Comparison of ENCODE assay signal across 8 mouse cellular contexts in the genomic region with DNA sequence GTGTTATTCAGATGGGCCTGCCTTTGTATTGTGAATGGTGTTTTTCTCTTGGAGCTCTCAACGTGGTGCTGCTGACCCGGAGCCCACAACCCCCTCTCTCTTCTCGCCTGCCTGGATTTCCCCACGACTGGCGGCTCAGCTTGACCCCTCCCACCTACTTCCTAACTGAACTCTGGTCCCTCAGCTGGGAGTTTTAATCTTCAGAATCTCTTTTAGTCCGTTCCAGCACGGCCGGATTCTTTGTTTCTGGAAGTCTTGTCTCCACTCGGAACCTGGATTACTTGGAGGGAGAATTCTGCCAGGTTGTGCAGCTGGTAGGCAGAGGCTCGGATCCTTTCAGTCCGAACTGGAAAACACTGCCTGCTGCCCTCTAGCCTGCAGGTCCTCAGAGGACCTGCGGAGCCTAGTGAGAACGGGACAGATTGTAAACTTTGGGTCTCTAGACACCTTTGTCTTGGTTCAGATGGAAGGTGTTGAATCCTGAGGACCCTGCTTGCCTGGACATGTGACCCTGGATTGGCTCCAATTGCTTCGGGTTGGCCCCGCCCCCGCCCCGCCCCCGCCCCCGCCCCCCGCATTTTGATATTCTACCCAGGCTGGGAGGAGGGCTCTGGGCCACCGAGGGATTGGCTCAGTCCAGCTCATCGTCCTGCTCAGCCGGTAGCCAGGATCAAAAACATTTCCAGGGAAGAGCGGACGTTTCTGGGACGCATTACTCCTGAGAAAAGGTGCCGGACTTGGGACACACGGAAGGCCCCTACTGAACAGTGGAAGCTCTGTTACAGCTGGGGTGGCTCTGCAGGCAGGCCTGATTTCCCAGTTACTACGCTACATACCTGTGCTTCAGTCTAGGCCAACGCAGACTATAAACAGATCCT. TPM values are rescaled to one million over a fixed set of nuclear protein-coding genes. Genes with fewer than 3 reads are reported as not detected.
A peak's percentile ranks its signal among the peaks of the same experiment; 100 is the strongest.
DNase-seq lines count a peak whose midpoint lies in the region; ATAC-seq and TF ChIP-seq lines count a peak whose summit lies in the region.

A gene (plus strand): TSS at position 200 of the 878 bp plus-strand sequence.

- ATAC-seq in heart, postnatal 0 days (ENCODE audit: insufficient read depth, low read depth) = peak; percentile 87
- peak; percentile 86 for ATAC-seq in stomach, embryonic 15.5 days (ENCODE audit: insufficient read depth, low FRiP score, low read depth)

- TF ChIP-seq EP300 in CH12.LX (IDR thresholded peaks at IDR 0.05; ENCODE audit: low read length) = peak; percentile 36; the same call in 1 of the 2 replicates
- TF ChIP-seq EP300 in heart, postnatal 0 days (IDR thresholded peaks at IDR 0.05; ENCODE audit: low read depth) = no peak

- H3K27ac ChIP-seq in CH12.LX (ENCODE audit: insufficient read depth, low read depth) = peak within 1 kb of the TSS; percentile 28; the same call in 1 of the 2 replicates
- peak within 1 kb of the TSS; percentile 90 for H3K27ac ChIP-seq in embryonic fibroblast, embryonic 13.5 days (ENCODE audit: insufficient read depth, low read length)
- peak within 1 kb of the TSS; percentile 87 for H3K27ac ChIP-seq in heart, postnatal 0 days (ENCODE audit: low read depth)
- H3K27ac ChIP-seq in stomach, embryonic 15.5 days = peak within 1 kb of the TSS; percentile 68

- H3K4me1 ChIP-seq in CH12.LX (ENCODE audit: control insufficient read depth in 1 of 2, insufficient read depth in 2 of 2) = peaks cover 15 to 27% of the 10 kb centered on the region in 2 experiments
- H3K4me1 ChIP-seq in embryonic fibroblast, embryonic 13.5 days (ENCODE audit: control insufficient read depth, insufficient read depth, low read length) = peaks cover 5% of the 10 kb centered on the region
- peaks cover 13% of the 10 kb centered on the region; the same call in 1 of the 2 replicates for H3K4me1 ChIP-seq in heart, postnatal 0 days (ENCODE audit: control insufficient read depth, insufficient read depth)
- H3K4me1 ChIP-seq in megakaryocyte, embryonic 14.5 days = peaks cover 33% of the 10 kb centered on the region
- H3K4me1 ChIP-seq in stomach, embryonic 15.5 days = peaks cover 7% of the 10 kb centered on the region

- H3K36me3 ChIP-seq in CH12.LX (replicated peaks in 1 of 2; ENCODE audit: control insufficient read depth in 1 of 2, insufficient read depth in 1 of 2, low read length in 1 of 2) = peaks cover 0 to 26% of the 10 kb centered on the region in 2 experiments
- 0 out of 2 replicates have a peak, but pooled peaks cover 4% of the 10 kb centered on the region for H3K36me3 ChIP-seq in heart, postnatal 0 days (replicated peaks; ENCODE audit: control insufficient read depth, insufficient read depth, low read length)
- H3K36me3 ChIP-seq in megakaryocyte, embryonic 14.5 days (replicated peaks; ENCODE audit: low read length) = no peaks in the 10 kb centered on the region
- no peaks in the 10 kb centered on the region for H3K36me3 ChIP-seq in stomach, embryonic 15.5 days

- peak; percentile 45 for DNase-seq in CH12.LX (ENCODE audit: extremely low read depth)
- DNase-seq in NIH3T3 (ENCODE audit: low read depth) = peak; percentile 79
- DNase-seq in heart, postnatal 0 days (ENCODE audit: low spot score) = peak; percentile 51
- peak; percentile 74 to 85 for DNase-seq in kidney, postnatal 25 days
- DNase-seq in thymus, postnatal 4 days = no peak

- TF ChIP-seq RAD21 in CH12.LX (IDR thresholded peaks at IDR 0.05; ENCODE audit: low read depth, low read length) = no peak

- WGBS in heart, postnatal 0 days = 2% methylated on average over 30 of the region's 30 CpGs
- WGBS in stomach, embryonic 15.5 days = under 1% methylated on average over 30 of the region's 30 CpGs

- no peaks in the 10 kb centered on the region for H3K27me3 ChIP-seq in CH12.LX (replicated peaks)
- H3K27me3 ChIP-seq in heart, postnatal 0 days (ENCODE audit: control insufficient read depth, insufficient read depth, low read length) = no peaks in the 10 kb centered on the region
- H3K27me3 ChIP-seq in megakaryocyte, embryonic 14.5 days (replicated peaks) = peaks cover 14% of the 10 kb centered on the region
- H3K27me3 ChIP-seq in stomach, embryonic 15.5 days (replicated peaks) = no peaks in the 10 kb centered on the region

- peak; percentile 43 for TF ChIP-seq POLR2A in CH12.LX (IDR thresholded peaks at IDR 0.05; ENCODE audit: low read depth, low read length)
- peak; percentile 98 for TF ChIP-seq POLR2A in embryonic fibroblast, embryonic 13.5 days (IDR thresholded peaks at IDR 0.05; ENCODE audit: low read depth, low read length)

- no peak for TF ChIP-seq CTCF in CH12.LX (conservative IDR thresholded peaks at IDR 0.05 in 1 of 2, IDR thresholded peaks at IDR 0.05 in 1 of 2; ENCODE audit: low read depth in 2 of 2, low read length in 2 of 2)
- TF ChIP-seq CTCF in embryonic fibroblast, embryonic 13.5 days (IDR thresholded peaks at IDR 0.05; ENCODE audit: borderline replicate concordance, insufficient read depth, low read length) = no peak
- TF ChIP-seq CTCF in heart, postnatal 0 days (IDR thresholded peaks at IDR 0.05; ENCODE audit: low read depth) = no peak

- in situ Hi-C loops in CH12.LX (cut with MboI; ENCODE audit: low pct_ligation_motif_present, low pct_unique_long_range_greater_than_20kb, low sequenced_read_pairs) = no loop called here

- peak within 1 kb of the TSS; percentile 61 to 70 (median 66) for H3K4me3 ChIP-seq in CH12.LX (replicated peaks in 1 of 3; ENCODE audit: low read depth in 2 of 3, low read length in 2 of 3, poor library complexity in 1 of 3)
- peak within 1 kb of the TSS; percentile 59 for H3K4me3 ChIP-seq in embryonic fibroblast, embryonic 13.5 days (ENCODE audit: insufficient read depth, low read length)
- peak within 1 kb of the TSS; percentile 56 for H3K4me3 ChIP-seq in heart, postnatal 0 days (ENCODE audit: low read depth, low read length)
- H3K4me3 ChIP-seq in megakaryocyte, embryonic 14.5 days (replicated peaks) = peak within 1 kb of the TSS; percentile 89
- peak within 1 kb of the TSS; percentile 46 for H3K4me3 ChIP-seq in stomach, embryonic 15.5 days (replicated peaks)

- peak within 1 kb of the TSS; percentile 95 for H3K9ac ChIP-seq in CH12.LX (ENCODE audit: insufficient read depth, low read depth)
- peak within 1 kb of the TSS; percentile 62 for H3K9ac ChIP-seq in heart, postnatal 0 days (replicated peaks; ENCODE audit: low read depth, low read length)
- H3K9ac ChIP-seq in stomach, embryonic 15.5 days = peak within 1 kb of the TSS; percentile 24

- H3K79me2 ChIP-seq in CH12.LX (replicated peaks; ENCODE audit: control insufficient read depth, extremely low read depth, insufficient read depth, poor library complexity, severe bottlenecking) = no peaks in the 10 kb centered on the region

- no peaks in the 10 kb centered on the region for H3K9me3 ChIP-seq in CH12.LX (replicated peaks; ENCODE audit: low read length)
- H3K9me3 ChIP-seq in heart, postnatal 0 days (replicated peaks; ENCODE audit: control insufficient read depth, low read length) = no peaks in the 10 kb centered on the region
- H3K9me3 ChIP-seq in megakaryocyte, embryonic 14.5 days = no peaks in the 10 kb centered on the region
- H3K9me3 ChIP-seq in stomach, embryonic 15.5 days = no peaks in the 10 kb centered on the region

- H3K4me2 ChIP-seq in CH12.LX (ENCODE audit: insufficient read depth, low read depth, poor library complexity, severe bottlenecking) = peak within 1 kb of the TSS; percentile 98
- peak within 1 kb of the TSS; percentile 89 for H3K4me2 ChIP-seq in heart, postnatal 0 days (ENCODE audit: low read depth, low read length)
- peak within 1 kb of the TSS; percentile 88 for H3K4me2 ChIP-seq in stomach, embryonic 15.5 days

- dilution Hi-C loops in CH12.LX (cut with MboI; ENCODE audit: extremely low pct_ligation_motif_present, extremely low pct_unique_long_range_greater_than_20kb, low sequenced_read_pairs) = no loop called here

TF ChIP-seq in CH12.LX, 34 proteins besides CTCF, POLR2A, EP300 and RAD21:
- TF ChIP-seq SIN3A (IDR thresholded peaks at IDR 0.05; ENCODE audit: low read length) = 0 out of 2 replicates have a peak, but pooled peaks have one; percentile 5
- no peak for TF ChIP-seq JUND (conservative IDR thresholded peaks at IDR 0.05; ENCODE audit: low read depth, low read length)
- no peak for TF ChIP-seq NRF1 (IDR thresholded peaks at IDR 0.05; ENCODE audit: low read depth, low read length)
- 0 out of 2 replicates have a peak, but pooled peaks have one; percentile 0 for TF ChIP-seq ZNF384 (IDR thresholded peaks at IDR 0.05; ENCODE audit: low read depth, low read length)
- TF ChIP-seq ZC3H11A (IDR thresholded peaks at IDR 0.05; ENCODE audit: low read depth, low read length) = no peak
- TF ChIP-seq MXI1 (IDR thresholded peaks at IDR 0.05; ENCODE audit: low read depth, low read length) = peak; percentile 9; the same call in 1 of the 2 replicates
- no peak for TF ChIP-seq MAFK (IDR thresholded peaks at IDR 0.05; ENCODE audit: insufficient replicate concordance, low read length)
- TF ChIP-seq TCF12 (IDR thresholded peaks at IDR 0.05; ENCODE audit: low read depth, low read length) = no peak
- no peak for TF ChIP-seq CHD1 (IDR thresholded peaks at IDR 0.05; ENCODE audit: low read depth, low read length)
- TF ChIP-seq HCFC1 (IDR thresholded peaks at IDR 0.05; ENCODE audit: low read depth, low read length) = no peak
- TF ChIP-seq USF1 (IDR thresholded peaks at IDR 0.05; ENCODE audit: low read depth, low read length) = peak; percentile 59
- TF ChIP-seq E2F4 (IDR thresholded peaks at IDR 0.05; ENCODE audit: insufficient replicate concordance, low read depth, low read length) = no peak
- TF ChIP-seq MAX (IDR thresholded peaks at IDR 0.05; ENCODE audit: low read length) = no peak
TF ChIP-seq in CH12.LX: peak in this region for 4.

RNA-seq across cellular contexts. Expression of the gene that starts here (rescaled TPM):
- total RNA-seq in CH12.LX (2012; rRNA removed) (2.2 and 3.3 TPM in 2 replicates), CH12.LX (2014; rRNA removed) (4.1 and 4.4 TPM in 2 replicates)
- polyA plus RNA-seq in CH12.LX (2012; ENCODE audit: insufficient read length, low read depth) = 3.6 and 4.8 TPM in 2 replicates
- polyA plus RNA-seq in embryonic fibroblast, embryonic 13.5 days (2011; ENCODE audit: insufficient read length, low read depth, missing spikeins) = 15.1 and 15.8 TPM in 2 replicates
- 5.0 and 16.1 TPM in 2 replicates for total RNA-seq in heart, postnatal 0 days (2014; rRNA removed; ENCODE audit: low replicate concordance)
- 5.9 and 6.1 TPM in 2 replicates for polyA plus RNA-seq in heart, postnatal 0 days (2015; fragmentation: Nextera tagmentation; extraction: Ambion mirVana)
- polyA plus RNA-seq in megakaryocyte, embryonic 14.5 days (2012; ENCODE audit: insufficient read depth, low replicate concordance) = 0.67 TPM in 1 of 2 replicates, not detected in the other
- 6.5 and 7.4 TPM in 2 replicates for polyA plus RNA-seq in stomach, embryonic 15.5 days (2015; fragmentation: Nextera tagmentation; extraction: Ambion mirVana)

Comparison
In these comparisons a context has a peak if more than half of its experiments do, and no peak if none do; other contexts are left out.
1. H3K27ac ChIP-seq: peak in every context shown above with its lines; median percentile 90 in embryonic fibroblast, embryonic 13.5 days; 87 in heart, postnatal 0 days; 68 in stomach, embryonic 15.5 days; 28 in CH12.LX.
2. H3K9ac ChIP-seq: peak in every context shown above with its lines; median percentile 95 in CH12.LX; 62 in heart, postnatal 0 days; 24 in stomach, embryonic 15.5 days.